Comparison of ENCODE assay signal across 25 mouse cellular contexts in genomic region chr2:150965951-150966350, GRCm38 (mm10).
"Had no signal": no experiment of that assay in that cellular context is flagged by ENCODE, and none has a peak within 500 bp of the region (broad histone marks: within the 10 kb centered on the region; RNA-seq: fewer than 3 reads in every experiment).

No protein-coding gene starts in this region.

- H3K27me3 ChIP-seq: heart, embryonic 13.5 days; heart, embryonic 15.5 days; hindbrain, embryonic 12.5 days; intestine, embryonic 15.5 days; limb, embryonic 12.5 days had no signal

- H3K4me3 ChIP-seq: gastrocnemius, adult 2 months; heart, adult 2 months; heart, embryonic 13.5 days; heart, embryonic 15.5 days; hindbrain, embryonic 10.5 days; hindbrain, embryonic 12.5 days; intestine, embryonic 15.5 days; layer of hippocampus, adult 2 months; left cerebral cortex, adult 2 months; limb, embryonic 10.5 days; limb, embryonic 12.5 days had no signal

- ATAC-seq: forebrain, embryonic 16.5 days; hindbrain, embryonic 16.5 days; inflammation-experienced regulatory T-cells, adult 6 months; intestine, embryonic 15.5 days; intestine, postnatal 0 days had no signal

- H3K9ac ChIP-seq: heart, embryonic 13.5 days; heart, embryonic 15.5 days; hindbrain, embryonic 12.5 days; hindbrain, embryonic 14.5 days; intestine, embryonic 15.5 days; limb, embryonic 12.5 days had no signal

- DNase-seq: gastrocnemius, adult 2 months; gastrocnemius, postnatal 10 days; gastrocnemius, postnatal 25 days; heart, adult 2 months; heart, postnatal 4 days; kidney, adult 18-20 months; kidney, adult 8-10 months; kidney, postnatal 10 days; kidney, postnatal 25 days; kidney, postnatal 4 days had no signal

- H3K9me3 ChIP-seq: heart, embryonic 13.5 days; heart, embryonic 15.5 days; hindbrain, embryonic 10.5 days; hindbrain, embryonic 12.5 days; intestine, embryonic 15.5 days; limb, embryonic 10.5 days; limb, embryonic 12.5 days had no signal

- H3K4me2 ChIP-seq: heart, embryonic 11.5 days; heart, embryonic 13.5 days; heart, embryonic 15.5 days; hindbrain, embryonic 12.5 days; hindbrain, embryonic 14.5 days; intestine, embryonic 15.5 days; limb, embryonic 12.5 days had no signal

- H3K4me1 ChIP-seq: heart, embryonic 15.5 days; hindbrain, embryonic 10.5 days; hindbrain, embryonic 12.5 days; intestine, embryonic 15.5 days; limb, embryonic 10.5 days; limb, embryonic 12.5 days had no signal

- H3K27ac ChIP-seq: gastrocnemius, adult 2 months; heart, adult 2 months; heart, embryonic 13.5 days; heart, embryonic 15.5 days; hindbrain, embryonic 10.5 days; hindbrain, embryonic 12.5 days; hindbrain, embryonic 14.5 days; intestine, embryonic 15.5 days; layer of hippocampus, adult 2 months; left cerebral cortex, adult 2 months; limb, embryonic 10.5 days; limb, embryonic 12.5 days had no signal

- H3K36me3 ChIP-seq: heart, embryonic 15.5 days had no signal
